Mouse (Mus musculus) left cerebral cortex, postnatal 25 days (tissue): ENCODE measurements around the gene Igsf3. TPM values are rescaled to one million over a fixed set of nuclear protein-coding genes. Genes with fewer than 3 reads are reported as not detected.

Source experiments
- DNase-seq, 2 experiments: peaks; one replicate each; pipeline ENCODE4 v3.0.0; 2022; ENCODE audit warnings: low spot score in 2 of 2, mixed read lengths in 1 of 2
- intact Hi-C: fragments of 180-260 bp; cut with DNase I; formaldehyde crosslinking; loops from one replicate; pipeline ENCODE4 v1.15.1; 2025
- total RNA-seq, 2 experiments: library from RNA; stranded (reverse); gene quantifications; 2 replicates each; pipeline ENCODE4 v1.2.3; 2021

The Igsf3 gene
- total RNA-seq: 10 to 100 TPM; 21.4 to 22.0 TPM

- DNase-seq: peak; percentile 38 to 39
- intact Hi-C loops: loop anchor here (10.0 kb wide), 1 partner anchor 272 kb away; no protein-coding TSS in a partner anchor
Measured at GRCm38 (mm10) chr3:101376538-101377247, at the start of gene Igsf3. Gene Igsf3, plus strand, starts transcription at chr3:101377083.

- intact Hi-C loops: no loop called here
- DNase-seq: no peak
Measured at GRCm38 (mm10) chr3:101327248-101327647, 49.6 kb upstream of the Igsf3 start.

- intact Hi-C loops: no loop called here
- no peak for DNase-seq
Measured at GRCm38 (mm10) chr3:101328617-101329016, 48.3 kb upstream of the Igsf3 start.

GRCm38 (mm10) chr3:101343199-101343924 lies 33.5 kb upstream of the Igsf3 start:
- DNase-seq: peak in 1 of 2 experiments; percentile 57
- intact Hi-C loops: no loop called here

GRCm38 (mm10) chr3:101344246-101344645 lies 32.6 kb upstream of the Igsf3 start:
- DNase-seq: peak in 1 of 2 experiments; percentile 36
- intact Hi-C loops: no loop called here

GRCm38 (mm10) chr3:101345299-101345698 lies 31.6 kb upstream of the Igsf3 start:
- intact Hi-C loops: no loop called here
- DNase-seq: no peak

- no peak for DNase-seq
- intact Hi-C loops: no loop called here
Measured at GRCm38 (mm10) chr3:101346806-101347205, 30.1 kb upstream of the Igsf3 start.

- no peak for DNase-seq
- intact Hi-C loops: no loop called here
Measured at GRCm38 (mm10) chr3:101348501-101349161, 28.3 kb upstream of the Igsf3 start.

- intact Hi-C loops: no loop called here
- peak in 1 of 2 experiments; percentile 46 for DNase-seq
Measured at GRCm38 (mm10) chr3:101349542-101350307, 27.2 kb upstream of the Igsf3 start.

GRCm38 (mm10) chr3:101350406-101350805 lies 26.5 kb upstream of the Igsf3 start:
- intact Hi-C loops: no loop called here
- DNase-seq: no peak

- intact Hi-C loops: no loop called here
- DNase-seq: no peak
Measured at GRCm38 (mm10) chr3:101354490-101354889, 22.4 kb upstream of the Igsf3 start.

GRCm38 (mm10) chr3:101355702-101356101 lies 21.2 kb upstream of the Igsf3 start:
- intact Hi-C loops: no loop called here
- DNase-seq: no peak

GRCm38 (mm10) chr3:101356583-101357553 lies 20.0 kb upstream of the Igsf3 start:
- intact Hi-C loops: no loop called here
- DNase-seq: no peak

GRCm38 (mm10) chr3:101360832-101361231 lies 16.1 kb upstream of the Igsf3 start:
- intact Hi-C loops: no loop called here
- peak in 1 of 2 experiments; percentile 78 for DNase-seq

GRCm38 (mm10) chr3:101362391-101362790 lies 14.5 kb upstream of the Igsf3 start:
- DNase-seq: no peak
- intact Hi-C loops: no loop called here

GRCm38 (mm10) chr3:101363574-101363973 lies 13.3 kb upstream of the Igsf3 start:
- DNase-seq: no peak
- intact Hi-C loops: no loop called here

- intact Hi-C loops: no loop called here
- DNase-seq: no peak
Measured at GRCm38 (mm10) chr3:101365081-101365612, 11.7 kb upstream of the Igsf3 start.

GRCm38 (mm10) chr3:101365911-101366310 lies 11.0 kb upstream of the Igsf3 start:
- no peak for DNase-seq
- intact Hi-C loops: no loop called here
